Mouse (Mus musculus) CH12.LX (cell line): ENCODE data around the gene Elf1.
"Not testable (repeated sequence)": the region's sequence is repeated elsewhere in the genome, so short reads cannot be mapped to it uniquely, and the experiment has no call there.

Source experiments
- CTCF ChIP-seq, 2 experiments: IDR thresholded peaks in 1 of 2; conservative IDR thresholded peaks in 1 of 2; 2 replicates each; pipeline ENCODE4 v1.5.1; 2011 to 2012; ENCODE audit warnings: low read depth in 2 of 2, low read length in 2 of 2, improper control_type of control experiment in 1 of 2, inconsistent platforms in 1 of 2, mild to moderate bottlenecking in 1 of 2, moderate library complexity in 1 of 2
- USF2 ChIP-seq: conservative IDR thresholded peaks from 2 replicates; pipeline ENCODE4 v1.6.1; 2011; ENCODE audit warnings: low read depth, low read length, improper control_type of control experiment

DNA sequence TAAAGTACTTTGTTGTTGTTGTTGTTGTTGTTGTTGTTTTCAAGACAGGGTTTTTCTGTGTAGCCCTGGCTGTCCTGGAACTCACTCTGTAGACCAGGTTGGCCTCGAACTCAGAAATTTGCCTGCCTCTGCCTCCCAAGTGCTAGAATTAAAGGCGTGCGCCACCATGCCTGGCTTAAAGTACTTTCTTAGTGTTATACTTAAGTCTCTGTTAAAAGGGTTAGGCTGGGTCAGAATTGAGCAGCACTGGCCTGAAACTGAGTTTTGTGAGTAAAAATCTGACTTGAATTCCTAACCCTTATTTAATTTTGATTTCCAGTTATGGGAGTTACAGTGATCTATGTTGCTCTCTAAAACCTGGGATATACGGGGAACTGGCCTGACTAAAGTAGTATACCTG is 53.7 kb downstream of the Elf1 start:
- not testable (repeated sequence) for TF ChIP-seq USF2; CTCF (conservative IDR thresholded peaks at IDR 0.05 in 1 of 2, IDR thresholded peaks at IDR 0.05 in 1 of 2; ENCODE audit: low read depth in 2 of 2, low read length in 2 of 2)
